Mouse (Mus musculus): ENCODE measurements around the gene Adrb1. TPM values are rescaled to one million over a fixed set of nuclear protein-coding genes. Genes with fewer than 3 reads are reported as not detected.

Adrb1 gene
- total RNA-seq, 2 experiments from 2014 or later, result 0.45 TPM; not detected in 1

GRCm38 (mm10) chr19:56701404-56702033 is 20.5 kb upstream of the Adrb1 start:
- ATAC-seq (replicated peaks; ENCODE audit: low FRiP score, poor library complexity, severe bottlenecking), result no peak

DNA sequence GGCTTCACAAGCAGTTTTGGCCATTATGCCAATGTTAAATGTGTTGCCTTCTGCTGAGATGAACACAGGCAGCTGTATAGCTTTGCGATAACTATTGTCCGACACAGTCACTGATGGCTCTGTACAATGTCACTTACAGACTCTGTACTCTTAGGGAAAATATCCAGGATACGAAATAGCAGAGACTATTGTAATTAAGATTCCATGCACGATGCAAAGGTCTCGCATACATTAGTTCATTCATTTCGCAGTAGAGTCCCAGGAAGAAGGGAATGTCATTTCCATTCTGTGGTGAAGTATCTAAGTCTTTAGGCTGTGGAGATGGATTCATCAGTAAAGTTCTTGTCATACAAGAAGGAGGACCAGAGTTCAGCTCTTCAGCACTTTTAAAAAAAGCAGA is 20.0 kb upstream of the Adrb1 start:
- no peak for ATAC-seq (replicated peaks; ENCODE audit: low FRiP score, poor library complexity, severe bottlenecking)

DNA sequence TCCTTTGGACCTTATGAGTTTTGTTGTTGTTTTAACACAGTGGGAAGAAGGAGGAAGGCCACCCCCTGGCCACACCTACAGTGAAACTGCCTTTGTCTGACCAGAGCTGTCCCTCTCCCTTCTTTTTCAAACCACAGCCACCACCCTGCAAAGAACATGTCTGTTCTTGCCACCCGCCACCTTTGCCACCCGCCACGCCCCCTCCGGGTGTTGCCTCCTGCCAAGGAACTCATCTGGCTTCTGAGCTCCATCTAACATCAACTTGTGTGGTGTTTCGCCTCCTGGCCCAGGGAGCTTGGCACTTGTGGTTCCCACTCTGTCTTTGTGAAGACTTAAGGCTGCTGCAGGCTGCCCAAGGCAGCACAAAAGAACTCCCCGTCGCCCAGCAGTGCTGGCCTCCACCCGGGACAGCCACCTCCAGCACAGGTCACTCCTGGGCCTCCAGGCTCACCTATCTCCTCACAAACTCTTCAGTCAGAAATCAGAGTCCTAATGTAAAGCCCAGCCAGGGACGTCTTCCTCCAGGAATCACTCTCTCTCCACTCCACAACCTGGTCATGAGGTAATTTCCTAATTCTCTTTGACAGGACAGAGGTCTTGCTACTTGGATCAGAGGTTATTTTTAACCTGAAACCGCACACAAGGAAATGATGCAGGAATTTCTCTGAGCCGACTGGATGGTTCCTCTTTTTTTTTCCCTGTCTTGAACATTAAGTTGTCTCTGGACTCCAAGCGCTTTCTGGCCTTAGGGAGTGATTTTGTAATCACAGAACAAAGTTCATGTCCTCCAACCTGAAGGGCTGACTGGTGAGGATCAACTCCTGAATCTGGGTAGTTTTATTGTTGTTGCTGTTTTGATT is 18.5 kb upstream of the Adrb1 start:
- ATAC-seq (replicated peaks; ENCODE audit: low FRiP score, poor library complexity, severe bottlenecking), result no peak

- ATAC-seq (replicated peaks; ENCODE audit: low FRiP score, poor library complexity, severe bottlenecking), result no peak
These were observed 16.8 kb upstream of the Adrb1 start for GRCm38 (mm10) chr19:56705026-56705675.

GRCm38 (mm10) chr19:56708794-56709193 is 13.2 kb upstream of the Adrb1 start:
- no peak for ATAC-seq (replicated peaks; ENCODE audit: low FRiP score, poor library complexity, severe bottlenecking)

GRCm38 (mm10) chr19:56710131-56710905 is 11.7 kb upstream of the Adrb1 start:
- no peak for ATAC-seq (replicated peaks; ENCODE audit: low FRiP score, poor library complexity, severe bottlenecking)

- ATAC-seq (replicated peaks; ENCODE audit: low FRiP score, poor library complexity, severe bottlenecking), result no peak
These were observed 8.4 kb upstream of the Adrb1 start for GRCm38 (mm10) chr19:56713613-56714012.

- no peak for ATAC-seq (replicated peaks; ENCODE audit: low FRiP score, poor library complexity, severe bottlenecking)
These were observed 7.3 kb upstream of the Adrb1 start for GRCm38 (mm10) chr19:56714661-56715170.

- ATAC-seq (replicated peaks; ENCODE audit: low FRiP score, poor library complexity, severe bottlenecking), result no peak
These were observed 4.0 kb upstream of the Adrb1 start for GRCm38 (mm10) chr19:56718046-56718445.

DNA sequence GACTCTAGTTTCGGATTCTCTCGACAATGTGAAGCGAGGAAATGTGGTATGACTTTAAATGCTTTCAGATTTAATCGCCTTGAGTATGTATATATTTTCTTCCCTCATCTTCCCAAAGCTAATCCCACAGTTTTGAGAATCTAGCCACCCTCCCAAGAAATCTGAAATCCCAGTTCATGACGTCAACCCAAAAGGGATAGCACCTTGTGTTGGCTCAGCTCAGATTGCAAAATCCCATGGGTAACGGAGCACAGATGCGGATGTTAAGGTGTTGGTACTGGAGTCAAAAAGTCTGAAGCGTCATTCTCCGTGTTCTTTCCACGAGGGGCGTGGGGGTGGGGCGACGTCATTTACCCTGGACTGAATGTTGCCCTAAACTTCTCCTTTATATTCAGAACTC is 1.1 kb upstream of the Adrb1 start:
- ATAC-seq (replicated peaks; ENCODE audit: low FRiP score, poor library complexity, severe bottlenecking), result no peak

DNA sequence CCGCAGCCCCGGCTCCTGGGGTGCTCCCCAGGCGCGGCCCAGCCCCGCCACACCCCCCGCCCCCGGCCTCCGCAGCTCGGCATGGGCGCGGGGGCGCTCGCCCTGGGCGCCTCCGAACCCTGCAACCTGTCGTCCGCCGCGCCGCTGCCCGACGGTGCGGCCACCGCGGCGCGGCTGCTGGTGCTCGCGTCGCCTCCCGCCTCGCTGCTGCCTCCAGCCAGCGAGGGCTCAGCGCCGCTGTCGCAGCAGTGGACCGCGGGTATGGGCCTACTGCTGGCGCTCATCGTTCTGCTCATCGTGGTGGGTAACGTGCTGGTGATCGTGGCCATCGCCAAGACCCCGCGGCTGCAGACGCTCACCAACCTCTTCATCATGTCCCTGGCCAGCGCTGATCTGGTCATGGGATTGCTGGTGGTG is 300 bp downstream of the Adrb1 start:
- no peak for ATAC-seq (replicated peaks; ENCODE audit: low FRiP score, poor library complexity, severe bottlenecking)

- ATAC-seq (replicated peaks; ENCODE audit: low FRiP score, poor library complexity, severe bottlenecking), result no peak
These were observed 822 bp downstream of the Adrb1 start for GRCm38 (mm10) chr19:56722711-56723330.

- no peak for ATAC-seq (replicated peaks; ENCODE audit: low FRiP score, poor library complexity, severe bottlenecking)
These were observed 1.5 kb downstream of the Adrb1 start for GRCm38 (mm10) chr19:56723331-56724125.

GRCm38 (mm10) chr19:56724126-56724597 is 2.2 kb downstream of the Adrb1 start:
- ATAC-seq (replicated peaks; ENCODE audit: low FRiP score, poor library complexity, severe bottlenecking), result no peak

DNA sequence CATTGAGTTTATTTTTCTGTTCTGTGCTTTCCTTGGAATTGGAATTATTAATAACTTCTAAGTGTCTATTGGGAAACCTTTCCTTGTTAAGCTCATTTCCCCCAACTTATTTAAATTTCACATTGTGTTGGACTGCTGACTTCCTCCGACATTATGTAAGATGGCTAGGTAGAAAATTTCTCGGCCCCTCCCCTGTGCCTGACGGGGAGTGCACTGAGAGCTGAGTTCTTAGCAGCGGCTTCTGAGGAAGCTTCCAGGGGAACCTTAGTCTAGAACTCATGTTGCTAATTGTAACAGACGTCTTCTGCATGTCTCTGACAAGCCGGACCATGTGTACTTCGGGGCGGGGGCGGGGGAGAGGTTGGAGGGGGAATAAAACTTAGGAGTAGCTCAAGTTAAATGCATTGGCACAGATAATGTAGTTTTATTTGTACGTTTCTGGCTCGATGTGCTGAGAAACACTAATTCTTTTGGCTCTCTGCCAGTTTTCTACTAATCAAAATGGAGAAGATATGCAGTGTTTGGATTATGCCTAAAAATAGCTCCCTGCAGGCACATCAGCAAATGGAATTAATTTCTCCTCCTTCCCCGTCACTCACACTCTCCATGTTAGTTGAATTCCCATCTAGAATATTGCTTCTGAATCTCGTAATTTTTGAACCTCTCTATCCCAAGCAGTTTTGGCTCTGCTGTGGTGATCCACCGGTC is 5.3 kb downstream of the Adrb1 start:
- no peak for ATAC-seq (replicated peaks; ENCODE audit: low FRiP score, poor library complexity, severe bottlenecking)

DNA sequence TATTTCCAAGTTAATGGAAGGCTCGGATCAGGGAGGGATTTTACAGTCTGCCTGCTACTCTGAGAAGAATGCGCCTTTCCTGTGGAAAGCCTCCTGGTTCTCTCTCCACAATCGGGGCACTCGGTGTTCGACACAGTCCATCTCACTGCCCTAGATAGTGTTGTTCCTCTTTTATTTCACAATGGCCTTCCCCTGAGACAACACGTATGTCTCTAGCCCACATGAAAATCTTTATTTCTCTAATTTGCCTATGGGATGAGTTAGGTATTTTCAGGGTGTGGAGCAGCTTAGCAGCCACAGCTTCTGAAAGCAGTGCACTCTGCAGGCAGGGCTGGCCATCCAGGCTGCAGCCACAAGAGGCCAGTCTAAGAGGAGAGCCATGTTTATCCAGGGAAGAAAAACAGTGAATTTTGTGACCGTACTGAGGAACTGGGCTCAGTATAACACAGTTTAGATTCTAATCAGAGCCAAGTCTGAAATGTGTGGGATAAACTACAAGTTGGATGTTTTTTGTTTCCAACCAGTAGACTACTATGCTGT is 12.1 kb downstream of the Adrb1 start:
- ATAC-seq (replicated peaks; ENCODE audit: low FRiP score, poor library complexity, severe bottlenecking), result no peak

DNA sequence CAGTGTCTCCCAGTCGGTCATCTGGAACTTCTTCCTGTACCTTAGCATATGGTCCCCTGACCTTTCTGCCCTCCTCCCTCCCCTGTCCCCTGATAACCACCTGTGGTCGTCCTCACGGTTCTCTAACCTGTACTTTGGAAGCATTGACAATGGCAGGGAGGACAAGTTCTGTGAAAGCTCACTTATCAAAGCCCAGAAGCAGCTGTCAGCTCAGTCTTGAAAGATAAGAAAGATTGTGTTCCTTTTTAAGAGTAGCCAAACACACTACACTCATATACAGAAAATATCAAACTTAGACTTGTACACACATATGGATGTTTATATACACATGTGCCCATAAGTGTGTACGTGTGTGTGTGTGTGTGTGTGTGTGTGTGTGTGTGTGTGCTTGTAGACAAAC is 13.7 kb downstream of the Adrb1 start:
- no peak for ATAC-seq (replicated peaks; ENCODE audit: low FRiP score, poor library complexity, severe bottlenecking)

- ATAC-seq (replicated peaks; ENCODE audit: low FRiP score, poor library complexity, severe bottlenecking), result no peak
These were observed 14.3 kb downstream of the Adrb1 start for GRCm38 (mm10) chr19:56736287-56736686.
